Mouse (Mus musculus) olfactory bulb, adult 2 months (tissue): ENCODE results near the gene Mtmr11.

Experiments used
- CTCF ChIP-seq: fragments of 200-500 bp; IDR thresholded peaks from 2 replicates; pipeline ENCODE4 v1.5.1; 2012; ENCODE audit warnings: low read depth, mild to moderate bottlenecking, low read length, moderate library complexity; ENCODE audit not compliant: insufficient read depth
- POLR2A ChIP-seq: fragments of 200-500 bp; IDR thresholded peaks from 2 replicates; pipeline ENCODE4 v1.6.1; 2012; ENCODE audit warnings: mild to moderate bottlenecking, low read depth, low read length, moderate library complexity; ENCODE audit not compliant: insufficient read depth

DNA sequence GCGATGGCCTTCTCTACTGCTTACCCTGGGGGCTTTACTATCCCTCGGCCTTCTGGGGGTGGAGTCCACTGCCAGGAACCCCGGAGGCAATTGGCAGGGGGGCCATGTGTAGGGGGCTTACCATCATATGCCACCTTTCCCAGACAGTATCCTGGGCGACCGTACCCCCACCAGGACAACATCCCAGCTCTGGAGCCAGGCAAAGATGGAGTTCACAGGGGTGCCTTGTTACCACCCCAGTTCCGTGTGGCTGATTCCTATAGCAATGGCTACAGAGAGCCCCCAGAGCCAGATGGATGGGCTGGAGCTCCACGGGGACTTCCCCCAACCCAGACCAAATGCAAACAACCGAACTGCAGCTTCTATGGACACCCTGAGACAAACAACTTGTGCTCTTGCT is 6.3 kb upstream of the Mtmr11 start:
- TF ChIP-seq POLR2A, result 0 out of 2 replicates have a peak, but pooled peaks have one; percentile 15
- no peak for TF ChIP-seq CTCF
